Mouse (Mus musculus) heart, embryonic 11.5 days (tissue): ENCODE data around the gene Lat2. TPM values are rescaled to one million over a fixed set of nuclear protein-coding genes. Genes with fewer than 3 reads are reported as not detected.

Source experiments
- microRNA-seq: library from miRNA; unstranded; fragments of <30 nt; microRNA quantifications from one replicate; pipeline ENCODE4, GENCODE M21; 2016; ENCODE audit warnings: borderline number of aligned reads
- polyA plus RNA-seq: library from polyadenylated mRNA; unstranded; fragments of >200 nt; fragmentation: Nextera tagmentation; extraction: Ambion mirVana; gene quantifications from 2 replicates; pipeline ENCODE4 v1.2.1, GENCODE M21; 2014

Gene Lat2
- polyA plus RNA-seq, 1 experiment from 2014 or later: 1.9 TPM

Small RNAs within 50 kb of the gene (microRNA-seq; reads per million reads assigned to microRNA genes)
- gene Mir7228: not detected

Other genes with a start within 250 kb of the Lat2 start
- gene Gtf2ird1, start 158.3 kb downstream of the Lat2 start, polyA plus RNA-seq: 49.0 and 55.7 TPM in 2 replicates
- gene Clip2, start 62.6 kb downstream of the Lat2 start, polyA plus RNA-seq: 1.7 and 2.2 TPM in 2 replicates
- not detected in 2 replicates for gene Syna, start 54.9 kb downstream of the Lat2 start, polyA plus RNA-seq
- 216 and 234 TPM in 2 replicates for gene Rfc2, start 33.7 kb downstream of the Lat2 start, polyA plus RNA-seq
- gene Eif4h, start 24.5 kb upstream of the Lat2 start, polyA plus RNA-seq: 344 and 355 TPM in 2 replicates
- 2.6 and 3.3 TPM in 2 replicates for gene Limk1, start 73.6 kb upstream of the Lat2 start, polyA plus RNA-seq
- gene Eln, start 132.3 kb upstream of the Lat2 start, polyA plus RNA-seq: 24.3 and 27.7 TPM in 2 replicates